Mouse (Mus musculus) lung, embryonic 15.5 days (tissue): Measurements from ENCODE around the gene Tmem199. TPM values are rescaled to one million over a fixed set of nuclear protein-coding genes. Genes with fewer than 3 reads are reported as not detected.

Experiments
- ATAC-seq: fragments of 200-750 bp; cut with Nextera tagmentation; 2 replicates; pipeline ENCODE4 v1.8.0; 2017; ENCODE audit warnings: moderate number of reproducible peaks, borderline replicate concordance; ENCODE audit not compliant: low FRiP score, low TSS enrichment; ENCODE audit errors: extremely low read depth
- H3K27ac ChIP-seq: fragments of 300-500 bp; sonication (generic); 2 replicates; pipeline ENCODE4 v1.5.1; 2015; ENCODE audit warnings: moderate library complexity, mild to moderate bottlenecking, inconsistent platforms
- H3K27me3 ChIP-seq: fragments of 300-500 bp; sonication (generic); 2 replicates; pipeline ENCODE4 v1.6.1; 2015; ENCODE audit warnings: inconsistent platforms
- H3K36me3 ChIP-seq: fragments of 300-500 bp; sonication (generic); 2 replicates; pipeline ENCODE4 v1.6.1; 2015; ENCODE audit warnings: inconsistent platforms
- H3K4me1 ChIP-seq: fragments of 300-500 bp; sonication (generic); 2 replicates; pipeline ENCODE4 v1.6.1; 2015; ENCODE audit warnings: inconsistent platforms
- H3K4me2 ChIP-seq: fragments of 300-500 bp; sonication (generic); 2 replicates; pipeline ENCODE4 v1.6.1; 2015; ENCODE audit warnings: inconsistent platforms, mild to moderate bottlenecking, moderate library complexity
- H3K4me3 ChIP-seq: fragments of 300-500 bp; sonication (generic); 2 replicates; pipeline ENCODE4 v1.5.1; 2015; ENCODE audit warnings: mild to moderate bottlenecking, inconsistent platforms
- H3K9ac ChIP-seq: fragments of 300-500 bp; sonication (generic); 2 replicates; pipeline ENCODE4 v1.6.1; 2015; ENCODE audit warnings: inconsistent platforms
- H3K9me3 ChIP-seq: fragments of 300-500 bp; sonication (generic); 2 replicates; pipeline ENCODE4 v1.6.1; 2016; ENCODE audit warnings: inconsistent platforms
- WGBS: fragments of 180-500 bp; shearing (Covaris S2); methylation state at CpG from one replicate; pipeline ENCODE4 v1.1.7; 2015; 5-methylcytosine and 5-hydroxymethylcytosine counted together
- polyA plus RNA-seq: library from polyadenylated mRNA; unstranded; fragments of >200 nt; fragmentation: Nextera tagmentation; extraction: Ambion mirVana; gene quantifications from 2 replicates; pipeline ENCODE4 v1.2.1, GENCODE M21; 2015

Gene Tmem199
- polyA plus RNA-seq, 1 experiment from 2014 or later = 48.3 TPM

- Histone ChIP-seq H3K27ac (no peak overlapping the region), H3K4me1 (peaks cover 14% of the 10 kb centered on the region), H3K4me2 (no peak overlapping the region), H3K4me3 (no peak overlapping the region), H3K9ac (no peak overlapping the region), H3K27me3 (no peaks in the 10 kb centered on the region), H3K9me3 (no peaks in the 10 kb centered on the region), H3K36me3 (no peaks in the 10 kb centered on the region)
- 41% methylated on average over 3 of the region's 3 CpGs for WGBS
- ATAC-seq = no peak
Observed at GRCm38 (mm10) chr11:78467932-78468331, 44.0 kb downstream of the Tmem199 start.

DNA sequence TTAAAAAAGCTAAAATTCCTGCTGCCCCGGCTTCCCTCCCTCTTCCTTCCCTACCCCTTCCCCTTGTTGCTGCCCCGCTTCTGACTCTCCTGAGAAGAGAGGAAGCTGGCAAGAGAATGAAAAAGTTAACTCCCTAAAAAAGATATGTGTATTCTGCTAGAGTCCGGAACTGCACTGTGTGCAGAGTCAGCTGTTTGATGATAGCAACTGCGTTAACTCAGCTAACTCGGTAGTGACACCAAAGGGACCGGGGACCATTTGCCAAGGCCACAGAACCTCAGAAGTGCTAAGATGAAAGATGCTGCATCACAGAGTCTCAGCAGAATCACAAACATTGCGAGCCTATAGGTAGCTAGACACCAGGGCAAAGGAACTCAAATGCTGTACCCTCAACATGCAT, 44.5 kb downstream of the Tmem199 start:
- Histone ChIP-seq H3K4me1 (peaks cover 14% of the 10 kb centered on the region), H3K9me3 (no peaks in the 10 kb centered on the region), H3K27ac (no peak overlapping the region), H3K27me3 (no peaks in the 10 kb centered on the region), H3K36me3 (no peaks in the 10 kb centered on the region), H3K4me2 (no peak overlapping the region), H3K9ac (no peak overlapping the region), H3K4me3 (no peak overlapping the region)
- WGBS = 66% methylated on average over 7 of the region's 7 CpGs
- no peak for ATAC-seq

GRCm38 (mm10) chr11:78466242-78466912, 45.6 kb downstream of the Tmem199 start:
- peak; percentile 6; the same call in 1 of the 2 replicates for ATAC-seq
- Histone ChIP-seq H3K36me3 (no peaks in the 10 kb centered on the region), H3K27ac (peak overlapping the region; percentile 95), H3K4me2 (peak overlapping the region; percentile 95), H3K9me3 (no peaks in the 10 kb centered on the region), H3K4me3 (peak overlapping the region; percentile 85), H3K9ac (peak overlapping the region; percentile 82; the same call in 1 of the 2 replicates), H3K27me3 (no peaks in the 10 kb centered on the region), H3K4me1 (peaks cover 14% of the 10 kb centered on the region)
- WGBS = 70% methylated on average over 23 of the region's 23 CpGs

GRCm38 (mm10) chr11:78465568-78466180, 46.3 kb downstream of the Tmem199 start, which contains the start of gene Slc46a1:
Gene Slc46a1, plus strand, starts transcription at chr11:78465697.
- H3K4me3 ChIP-seq = peak within 1 kb of the TSS; percentile 85
- peak within 1 kb of the TSS; percentile 82 for H3K9ac ChIP-seq
- no peaks in the 10 kb centered on the region for H3K36me3 ChIP-seq
- peaks cover 14% of the 10 kb centered on the region for H3K4me1 ChIP-seq
- peak; percentile 96 for ATAC-seq
- no peaks in the 10 kb centered on the region for H3K27me3 ChIP-seq
- H3K9me3 ChIP-seq = no peaks in the 10 kb centered on the region
- H3K27ac ChIP-seq = peak within 1 kb of the TSS; percentile 95
- peak within 1 kb of the TSS; percentile 95 for H3K4me2 ChIP-seq
- under 1% methylated on average over 41 of the region's 41 CpGs for WGBS

DNA sequence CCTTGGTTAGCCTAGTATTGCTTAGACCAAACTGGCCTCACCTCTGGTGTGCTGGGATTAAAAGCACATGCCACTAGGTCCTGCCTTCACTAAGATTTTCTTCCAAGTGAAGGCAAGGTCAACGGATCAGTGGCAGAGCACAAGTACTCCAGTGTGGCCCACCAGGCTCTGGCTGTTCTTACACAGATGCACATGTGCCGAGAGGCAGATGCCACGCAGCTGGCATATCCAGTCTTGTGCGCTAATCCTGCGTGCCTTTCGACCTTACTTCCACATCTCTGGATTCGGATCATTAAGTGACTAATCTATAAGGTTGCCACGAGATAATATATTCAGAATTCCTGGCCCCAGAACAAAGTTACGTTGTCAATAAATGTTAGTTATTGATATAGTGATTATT, 46.9 kb downstream of the Tmem199 start:
- H3K4me3 ChIP-seq = peak overlapping the region; percentile 85
- no peaks in the 10 kb centered on the region for H3K36me3 ChIP-seq
- no peaks in the 10 kb centered on the region for H3K9me3 ChIP-seq
- H3K27me3 ChIP-seq = no peaks in the 10 kb centered on the region
- no peak overlapping the region; the same call in 1 of the 2 replicates for H3K27ac ChIP-seq
- H3K4me2 ChIP-seq = peak overlapping the region; percentile 95
- H3K9ac ChIP-seq = peak overlapping the region; percentile 82; the same call in 1 of the 2 replicates
- WGBS = 23% methylated on average over 9 of the region's 9 CpGs
- no peak for ATAC-seq
- H3K4me1 ChIP-seq = peaks cover 14% of the 10 kb centered on the region

DNA sequence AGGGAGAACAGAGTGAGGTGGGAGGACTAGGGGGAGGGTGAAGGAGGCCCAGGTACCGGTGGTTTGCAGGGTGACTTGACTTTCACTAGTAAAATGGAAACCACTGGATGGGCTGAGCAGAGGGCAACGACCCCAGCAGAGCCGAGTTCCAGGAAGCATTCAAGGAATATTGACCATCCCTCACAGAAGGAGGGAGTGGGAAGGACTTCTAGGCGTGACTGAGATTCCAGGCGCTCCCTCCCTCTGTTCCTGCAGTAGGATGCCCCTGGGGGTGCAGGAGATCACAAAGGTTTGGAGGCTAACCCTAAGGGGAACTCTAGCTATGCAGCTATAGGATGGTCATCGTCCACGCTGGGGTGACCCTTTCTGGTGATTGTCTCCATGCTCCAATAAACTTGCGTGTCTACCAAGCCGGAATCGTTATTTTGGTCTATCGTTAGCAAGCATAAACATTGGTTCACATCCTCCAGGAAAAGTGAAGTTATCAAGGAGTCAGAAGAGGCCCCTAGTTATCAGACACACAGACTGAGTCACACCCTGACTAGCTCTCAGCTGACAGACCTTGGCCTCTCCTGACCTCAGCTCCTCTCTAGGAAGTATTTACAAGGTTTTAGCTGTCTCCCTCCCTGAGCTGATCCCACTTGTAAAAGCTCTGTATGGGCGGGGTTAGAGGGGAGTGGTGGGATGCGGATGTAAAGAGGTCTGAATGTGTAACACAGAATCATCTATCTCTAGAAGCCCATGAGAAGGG, 48.5 kb downstream of the Tmem199 start:
- WGBS = 54% methylated on average over 13 of the region's 13 CpGs
- no peak overlapping the region for H3K27ac ChIP-seq
- no peak overlapping the region for H3K9ac ChIP-seq
- H3K4me3 ChIP-seq = no peak overlapping the region
- H3K9me3 ChIP-seq = no peaks in the 10 kb centered on the region
- no peaks in the 10 kb centered on the region for H3K36me3 ChIP-seq
- H3K27me3 ChIP-seq = no peaks in the 10 kb centered on the region
- no peak for ATAC-seq
- no peak overlapping the region for H3K4me2 ChIP-seq
- peaks cover 14% of the 10 kb centered on the region for H3K4me1 ChIP-seq

DNA sequence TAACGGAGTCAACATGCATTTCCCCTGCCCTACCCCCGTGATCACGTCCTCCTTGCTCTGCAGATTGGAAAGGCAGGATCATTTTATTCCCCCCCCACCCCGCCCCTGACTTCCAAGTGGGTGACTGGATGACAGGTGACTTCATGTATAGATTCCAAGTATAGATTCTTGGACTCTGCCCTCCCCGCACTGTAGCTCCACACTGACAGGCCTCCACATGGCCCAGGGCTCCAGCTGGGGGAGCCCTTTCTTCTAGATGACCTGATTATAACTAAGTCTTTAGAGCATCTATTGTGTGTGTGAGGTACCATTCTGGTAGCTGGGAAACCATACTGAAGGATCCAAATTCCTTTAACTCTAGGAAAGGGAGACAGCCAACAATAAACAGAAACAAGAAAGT, 49.3 kb downstream of the Tmem199 start:
- Histone ChIP-seq H3K27me3 (no peaks in the 10 kb centered on the region), H3K4me3 (no peak overlapping the region), H3K4me2 (no peak overlapping the region), H3K4me1 (peaks cover 14% of the 10 kb centered on the region), H3K9ac (no peak overlapping the region), H3K36me3 (no peaks in the 10 kb centered on the region), H3K27ac (no peak overlapping the region), H3K9me3 (no peaks in the 10 kb centered on the region)
- 85% methylated on average over 5 of the region's 5 CpGs for WGBS
- no peak for ATAC-seq

GRCm38 (mm10) chr11:78461894-78462293, 50.1 kb downstream of the Tmem199 start:
- WGBS = 65% methylated on average over 1 of the region's 1 CpGs
- Histone ChIP-seq H3K36me3 (no peaks in the 10 kb centered on the region), H3K4me3 (no peak overlapping the region), H3K9ac (no peak overlapping the region), H3K27me3 (no peaks in the 10 kb centered on the region), H3K4me1 (peaks cover 14% of the 10 kb centered on the region), H3K4me2 (no peak overlapping the region), H3K27ac (no peak overlapping the region), H3K9me3 (no peaks in the 10 kb centered on the region)
- ATAC-seq = no peak

DNA sequence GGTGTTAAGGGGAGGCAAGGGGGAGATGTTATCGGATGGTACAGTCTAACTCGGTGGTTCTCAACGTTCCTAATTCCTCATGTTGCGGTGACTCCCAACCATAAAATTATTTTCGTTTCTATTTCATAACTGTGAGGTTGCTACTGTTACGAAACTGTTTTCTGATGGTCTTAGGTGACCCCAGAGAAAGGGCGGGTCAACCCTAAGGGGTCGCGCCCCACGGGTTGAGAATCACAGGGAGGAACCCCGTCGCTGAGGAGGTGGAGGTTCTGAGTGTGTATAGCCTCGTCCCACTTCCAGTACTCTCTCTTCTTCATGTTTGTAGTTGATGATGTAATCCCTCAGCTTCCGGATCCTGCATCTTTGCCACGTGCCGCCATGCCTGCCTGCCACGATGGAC, 53.2 kb downstream of the Tmem199 start:
- H3K4me1 ChIP-seq = no peaks in the 10 kb centered on the region
- no peak for ATAC-seq
- no peak overlapping the region for H3K9ac ChIP-seq
- H3K36me3 ChIP-seq = no peaks in the 10 kb centered on the region
- no peak overlapping the region for H3K4me2 ChIP-seq
- no peaks in the 10 kb centered on the region for H3K9me3 ChIP-seq
- H3K27me3 ChIP-seq = peaks cover 5% of the 10 kb centered on the region; the same call in 1 of the 2 replicates
- H3K4me3 ChIP-seq = no peak overlapping the region
- WGBS = 76% methylated on average over 17 of the region's 17 CpGs
- no peak overlapping the region for H3K27ac ChIP-seq

Other genes starting within 250 kb of the Tmem199 start
- gene BC030499, start 221.3 kb downstream of the Tmem199 start, polyA plus RNA-seq = 0.10 and 0.25 TPM in 2 replicates
- 44.8 and 49.9 TPM in 2 replicates for gene Spag5, start 210.6 kb downstream of the Tmem199 start, polyA plus RNA-seq
- gene Aldoc, start 189.2 kb downstream of the Tmem199 start, polyA plus RNA-seq = 7.7 and 8.1 TPM in 2 replicates
- 75.5 and 78.5 TPM in 2 replicates for gene Pigs, start 183.8 kb downstream of the Tmem199 start, polyA plus RNA-seq
- gene Unc119, start 168.7 kb downstream of the Tmem199 start, polyA plus RNA-seq = 33.4 and 35.7 TPM in 2 replicates
- 0.35 and 1.9 TPM in 2 replicates for gene Foxn1, start 125.6 kb downstream of the Tmem199 start, polyA plus RNA-seq
- gene Slc13a2, start 90.0 kb downstream of the Tmem199 start, polyA plus RNA-seq = 0.06 and 0.12 TPM in 2 replicates
- gene Slc46a1, start 46.5 kb downstream of the Tmem199 start, polyA plus RNA-seq = 11.7 and 12.0 TPM in 2 replicates
- gene Sarm1, start 14.4 kb downstream of the Tmem199 start, polyA plus RNA-seq = 0.91 and 0.96 TPM in 2 replicates
- gene Vtn, start 13.1 kb downstream of the Tmem199 start, polyA plus RNA-seq = 1.2 and 10.2 TPM in 2 replicates
- not detected in 2 replicates for gene Sebox, start 8.7 kb downstream of the Tmem199 start, polyA plus RNA-seq
- 158 TPM in 2 replicates for gene Poldip2, start within 50 bp of the Tmem199 start, polyA plus RNA-seq
- 83.0 and 83.1 TPM in 2 replicates for gene Tnfaip1, start 24.2 kb upstream of the Tmem199 start, polyA plus RNA-seq
- 134 and 137 TPM in 2 replicates for gene Ift20, start 24.2 kb upstream of the Tmem199 start, polyA plus RNA-seq
- 73.2 and 79.5 TPM in 2 replicates for gene Tmem97, start 38.6 kb upstream of the Tmem199 start, polyA plus RNA-seq
- 12.0 and 14.0 TPM in 2 replicates for gene Nlk, start 185.2 kb upstream of the Tmem199 start, polyA plus RNA-seq
- gene Ccnq, start 239.6 kb upstream of the Tmem199 start, polyA plus RNA-seq = 40.2 and 40.9 TPM in 2 replicates